In genomic region chr14:31654816-31655215, GRCm38 (mm10) we compare ENCODE assay signal across 33 mouse cellular contexts. TPM values are rescaled to one million over a fixed set of nuclear protein-coding genes. Genes with fewer than 3 reads are reported as not detected.
DNase-seq lines count a peak whose midpoint lies in the region; ATAC-seq lines count a peak whose summit lies in the region.
"Had no signal": no experiment of that assay in that cellular context is flagged by ENCODE, and none has a peak within 500 bp of the region (broad histone marks: within the 10 kb centered on the region; RNA-seq: fewer than 3 reads in every experiment).

No protein-coding gene starts in this region.

- peak; percentile 6 for DNase-seq in adrenal gland, postnatal 14 days
- no peak for DNase-seq in adrenal gland, adult 18-20 months (ENCODE audit: low spot score in 2 of 2)
- peak; percentile 38 for DNase-seq in kidney, adult 18-20 months
- peak; percentile 20 for DNase-seq in left cerebral cortex, postnatal 4 days
- no peak for DNase-seq in left cerebral cortex, adult 9 months (ENCODE audit: low spot score in 2 of 2)
- peak; percentile 75 for DNase-seq in adipocyte (ENCODE audit: low spot score)
- DNase-seq: adrenal gland, postnatal 10 days; cerebellum, adult 11 months; cerebellum, adult 9-11 months; gastrocnemius, adult 2 months; gastrocnemius, postnatal 36 days; heart, postnatal 14 days; layer of hippocampus, adult 9-11 months; lung, embryonic 14.5 days; lung, postnatal 14 days; right cerebral cortex, adult 18-20 months; spleen, adult 18-20 months; thymus, adult 18-20 months; thymus, postnatal 25 days had no signal

- no peaks in the 10 kb centered on the region for H3K36me3 ChIP-seq in kidney, embryonic 16.5 days (ENCODE audit: insufficient read depth, low read length)
- no peaks in the 10 kb centered on the region for H3K36me3 ChIP-seq in forebrain, embryonic 12.5 days (replicated peaks)
- H3K36me3 ChIP-seq: embryonic facial prominence, embryonic 13.5 days; forebrain, embryonic 10.5 days; intestine, embryonic 15.5 days; midbrain, embryonic 15.5 days; neural tube, embryonic 15.5 days had no signal

- WGBS in kidney, embryonic 16.5 days, result 91% methylated on average over 5 of the region's 5 CpGs
- 84% methylated on average over 5 of the region's 5 CpGs for WGBS in forebrain, embryonic 12.5 days

- intact Hi-C loops in left cerebral cortex, postnatal 4 days (cut with DNase I), result loop anchor here (5.0 to 10.0 kb wide), 3 partner anchors 137 to 420 kb away; no protein-coding TSS in a partner anchor

- no peaks in the 10 kb centered on the region for H3K9me3 ChIP-seq in kidney, embryonic 16.5 days (ENCODE audit: low read length)
- H3K9me3 ChIP-seq in forebrain, embryonic 12.5 days, result no peaks in the 10 kb centered on the region
- H3K9me3 ChIP-seq: embryonic facial prominence, embryonic 13.5 days; intestine, embryonic 15.5 days; limb, embryonic 15.5 days; midbrain, embryonic 15.5 days; neural tube, embryonic 15.5 days had no signal

- no peak overlapping the region for H3K4me2 ChIP-seq in kidney, embryonic 16.5 days (replicated peaks; ENCODE audit: low read depth, low read length)
- H3K4me2 ChIP-seq in forebrain, embryonic 12.5 days, result no peak overlapping the region
- H3K4me2 ChIP-seq: embryonic facial prominence, embryonic 13.5 days; intestine, embryonic 15.5 days; limb, embryonic 15.5 days; lung, embryonic 14.5 days; midbrain, embryonic 15.5 days; neural tube, embryonic 15.5 days had no signal

- H3K27me3 ChIP-seq in kidney, embryonic 16.5 days (ENCODE audit: insufficient read depth, low read length), result no peaks in the 10 kb centered on the region
- no peaks in the 10 kb centered on the region for H3K27me3 ChIP-seq in forebrain, embryonic 12.5 days
- H3K27me3 ChIP-seq: embryonic facial prominence, embryonic 13.5 days; intestine, embryonic 15.5 days; limb, embryonic 15.5 days; midbrain, embryonic 15.5 days; neural tube, embryonic 15.5 days had no signal

- no peak overlapping the region for H3K27ac ChIP-seq in kidney, embryonic 16.5 days (ENCODE audit: low read length)
- H3K27ac ChIP-seq in forebrain, embryonic 12.5 days, result no peak overlapping the region
- H3K27ac ChIP-seq: embryonic facial prominence, embryonic 13.5 days; forebrain, embryonic 10.5 days; gastrocnemius, adult 2 months; heart, adult 2 months; intestine, embryonic 15.5 days; limb, embryonic 15.5 days; liver, embryonic 14.5 days; midbrain, embryonic 15.5 days; neural tube, embryonic 15.5 days had no signal

- no peak overlapping the region for H3K9ac ChIP-seq in kidney, embryonic 16.5 days (replicated peaks; ENCODE audit: low read length)
- no peak overlapping the region for H3K9ac ChIP-seq in forebrain, embryonic 12.5 days
- H3K9ac ChIP-seq: embryonic facial prominence, embryonic 13.5 days; intestine, embryonic 15.5 days; limb, embryonic 15.5 days; liver, embryonic 14.5 days; lung, embryonic 14.5 days; midbrain, embryonic 15.5 days; neural tube, embryonic 15.5 days had no signal

- no peak overlapping the region for H3K4me3 ChIP-seq in kidney, embryonic 16.5 days (ENCODE audit: low read length)
- no peak overlapping the region for H3K4me3 ChIP-seq in forebrain, embryonic 12.5 days (replicated peaks)
- H3K4me3 ChIP-seq: embryonic facial prominence, embryonic 13.5 days; forebrain, embryonic 10.5 days; gastrocnemius, adult 2 months; heart, adult 2 months; intestine, embryonic 15.5 days; limb, embryonic 15.5 days; midbrain, embryonic 15.5 days; neural tube, embryonic 15.5 days had no signal

- no peak for ATAC-seq in kidney, embryonic 16.5 days (ENCODE audit: low FRiP score, low TSS enrichment)
- no peak for ATAC-seq in forebrain, embryonic 12.5 days (ENCODE audit: low FRiP score)
- ATAC-seq: forebrain, embryonic 16.5 days; hindbrain, embryonic 16.5 days; intestine, embryonic 15.5 days; midbrain, embryonic 15.5 days had no signal

- peaks cover 24% of the 10 kb centered on the region for H3K4me1 ChIP-seq in kidney, embryonic 16.5 days (ENCODE audit: insufficient read depth, low read length)
- peaks cover 9% of the 10 kb centered on the region for H3K4me1 ChIP-seq in forebrain, embryonic 12.5 days

RNA-seq across cellular contexts. Expression of gene Hacl1, which starts 13.7 kb away (rescaled TPM):
- 62.2 and 112 TPM in 2 replicates for total RNA-seq in adrenal gland, postnatal 14 days (2021)
- 10 to 100 TPM; 46.3 to 46.8 TPM for total RNA-seq in adrenal gland, adult 18-20 months (2021)
- polyA plus RNA-seq in kidney, embryonic 16.5 days (2015; fragmentation: Nextera tagmentation; extraction: Ambion mirVana), result 27.0 and 39.3 TPM in 2 replicates
- total RNA-seq in left cerebral cortex, postnatal 4 days (2021), result 1 to 10 TPM; 4.9 to 6.0 TPM
- polyA plus RNA-seq in forebrain, embryonic 12.5 days (2016; fragmentation: Nextera tagmentation; extraction: Ambion mirVana), result 6.9 and 8.9 TPM in 2 replicates

RNA-seq across cellular contexts. Expression of gene Btd, which starts 14.0 kb away (rescaled TPM):
- 40.4 and 47.4 TPM in 2 replicates for total RNA-seq in adrenal gland, postnatal 14 days (2021)
- 10 to 100 TPM; 41.3 to 57.0 TPM for total RNA-seq in adrenal gland, adult 18-20 months (2021)
- 46.6 and 50.3 TPM in 2 replicates for polyA plus RNA-seq in kidney, embryonic 16.5 days (2015; fragmentation: Nextera tagmentation; extraction: Ambion mirVana)
- total RNA-seq in left cerebral cortex, postnatal 4 days (2021), result 1 to 10 TPM; 9.5 to 10.0 TPM
- polyA plus RNA-seq in forebrain, embryonic 12.5 days (2016; fragmentation: Nextera tagmentation; extraction: Ambion mirVana), result 13.9 and 15.2 TPM in 2 replicates

RNA-seq across cellular contexts. Expression of gene Gm49387, which starts 14.1 kb away (rescaled TPM):
- 3.0 and 6.4 TPM in 2 replicates for total RNA-seq in adrenal gland, postnatal 14 days (2021)
- total RNA-seq in adrenal gland, adult 18-20 months (2021), result not detected
- polyA plus RNA-seq in kidney, embryonic 16.5 days (2015; fragmentation: Nextera tagmentation; extraction: Ambion mirVana), result 7.3 and 8.0 TPM in 2 replicates
- total RNA-seq in left cerebral cortex, postnatal 4 days (2021), result not detected
- 1.1 TPM in 1 of 2 replicates, not detected in the other for polyA plus RNA-seq in forebrain, embryonic 12.5 days (2016; fragmentation: Nextera tagmentation; extraction: Ambion mirVana)
- total RNA-seq: common myeloid progenitor, adult 5-6 weeks; left cerebral cortex, postnatal 14 days had no signal
- polyA plus RNA-seq: forebrain, embryonic 16.5 days had no signal

Comparison
In these comparisons a context has a peak if more than half of its experiments do, and no peak if none do; other contexts are left out.
1. DNase-seq: peak in adrenal gland, postnatal 14 days (single experiment), kidney, adult 18-20 months (single experiment), left cerebral cortex, postnatal 4 days (single experiment) and adipocyte (single experiment); none in adrenal gland, adult 18-20 months (0 of 2) and left cerebral cortex, adult 9 months (0 of 2).